19 mouse cellular contexts compared by ENCODE assay signal in the genomic region with DNA sequence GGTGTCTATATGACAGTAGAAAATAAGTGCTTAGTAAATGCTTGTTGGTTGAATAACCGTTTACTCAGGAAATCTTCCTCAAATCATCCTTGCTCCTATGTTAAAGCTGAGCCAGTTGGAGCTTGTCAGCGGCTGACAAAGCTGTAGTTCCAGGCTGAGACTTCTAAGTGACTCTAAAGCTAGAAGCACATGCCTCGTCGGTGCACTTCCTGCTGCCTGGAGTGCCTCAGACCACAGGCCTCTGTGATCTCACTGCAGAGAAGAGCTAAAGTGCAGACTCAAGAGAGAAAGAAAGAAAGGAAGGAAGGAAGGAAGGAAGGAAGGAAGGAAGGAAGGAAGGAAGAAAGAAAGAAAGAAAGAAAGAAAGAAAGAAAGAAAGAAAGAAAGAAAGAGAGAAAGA.
A peak's percentile ranks its signal among the peaks of the same experiment; 100 is the strongest.
DNase-seq lines count a peak whose midpoint lies in the region; ATAC-seq and TF ChIP-seq lines count a peak whose summit lies in the region.
"Had no signal": no experiment of that assay in that cellular context is flagged by ENCODE, and none has a peak within 500 bp of the region (broad histone marks: within the 10 kb centered on the region; RNA-seq: fewer than 3 reads in every experiment).

No protein-coding gene starts in this region.

- H3K36me3 ChIP-seq in forebrain, embryonic 12.5 days (replicated peaks) = no peaks in the 10 kb centered on the region
- no peaks in the 10 kb centered on the region for H3K36me3 ChIP-seq in forebrain, embryonic 11.5 days (ENCODE audit: control insufficient read depth, insufficient read depth, low read length)
- H3K36me3 ChIP-seq in midbrain, postnatal 0 days (ENCODE audit: insufficient read depth, low read length) = no peaks in the 10 kb centered on the region
- H3K36me3 ChIP-seq: embryonic facial prominence, embryonic 12.5 days; heart, embryonic 13.5 days; hindbrain, embryonic 15.5 days had no signal

- H3K9ac ChIP-seq in forebrain, embryonic 12.5 days = no peak overlapping the region
- no peak overlapping the region for H3K9ac ChIP-seq in forebrain, embryonic 11.5 days (ENCODE audit: low read length)
- no peak overlapping the region for H3K9ac ChIP-seq in midbrain, postnatal 0 days (replicated peaks; ENCODE audit: low read length, poor library complexity, severe bottlenecking)
- H3K9ac ChIP-seq: embryonic facial prominence, embryonic 12.5 days; forebrain, embryonic 13.5 days; forebrain, postnatal 0 days; heart, embryonic 13.5 days; hindbrain, embryonic 15.5 days had no signal

- H3K9me3 ChIP-seq in forebrain, embryonic 12.5 days = no peaks in the 10 kb centered on the region
- no peaks in the 10 kb centered on the region for H3K9me3 ChIP-seq in forebrain, embryonic 11.5 days (ENCODE audit: control insufficient read depth, low read length)
- no peaks in the 10 kb centered on the region for H3K9me3 ChIP-seq in midbrain, postnatal 0 days (ENCODE audit: low read length)
- H3K9me3 ChIP-seq: embryonic facial prominence, embryonic 12.5 days; forebrain, embryonic 13.5 days; heart, embryonic 13.5 days; hindbrain, embryonic 15.5 days had no signal

- no peak for TF ChIP-seq CTCF in midbrain, postnatal 0 days (IDR thresholded peaks at IDR 0.05)

- no peaks in the 10 kb centered on the region for H3K4me1 ChIP-seq in forebrain, embryonic 12.5 days
- H3K4me1 ChIP-seq in forebrain, embryonic 11.5 days (replicated peaks; ENCODE audit: control insufficient read depth, insufficient read depth, low read length) = no peaks in the 10 kb centered on the region
- no peaks in the 10 kb centered on the region for H3K4me1 ChIP-seq in midbrain, postnatal 0 days (ENCODE audit: insufficient read depth, low read length)
- H3K4me1 ChIP-seq: forebrain, embryonic 13.5 days had no signal

- peak; percentile 65 for ATAC-seq in CD4-positive, CD25-positive, alpha-beta regulatory T cell, adult 4 months
- no peak for ATAC-seq in forebrain, embryonic 12.5 days (ENCODE audit: low FRiP score)
- ATAC-seq in forebrain, embryonic 11.5 days (replicated peaks; ENCODE audit: low FRiP score) = no peak
- no peak for ATAC-seq in midbrain, postnatal 0 days (ENCODE audit: low FRiP score)
- ATAC-seq: forebrain, embryonic 13.5 days; forebrain, postnatal 0 days had no signal

- DNase-seq in thymus, postnatal 25 days = peak; percentile 13
- no peak for DNase-seq in thymus, adult 18-20 months
- peak; percentile 46 for DNase-seq in naive thymus-derived CD4-positive, alpha-beta T cell, adult 2 months (ENCODE audit: low read depth)
- DNase-seq in forebrain, embryonic 11.5 days (ENCODE audit: low spot score) = no peak
- no peak for DNase-seq in midbrain, postnatal 0 days (ENCODE audit: low spot score)
- DNase-seq: adrenal gland, postnatal 10 days; B cell, adult 2 months; cerebellum, adult 11 months; cerebellum, adult 9-10 months; cerebellum, postnatal 25 days; forebrain, postnatal 0 days; gastrocnemius, postnatal 14 days; heart, postnatal 36 days had no signal

- no peak overlapping the region for H3K4me3 ChIP-seq in forebrain, embryonic 12.5 days (replicated peaks)
- no peak overlapping the region for H3K4me3 ChIP-seq in forebrain, embryonic 11.5 days (ENCODE audit: low read depth, low read length)
- no peak overlapping the region for H3K4me3 ChIP-seq in midbrain, postnatal 0 days (ENCODE audit: low read depth, low read length)
- H3K4me3 ChIP-seq: embryonic facial prominence, embryonic 12.5 days; forebrain, embryonic 13.5 days; heart, embryonic 13.5 days; hindbrain, embryonic 15.5 days had no signal

- WGBS in forebrain, embryonic 12.5 days = 73% methylated on average over 4 of the region's 4 CpGs
- WGBS in forebrain, embryonic 11.5 days = 86% methylated on average over 4 of the region's 4 CpGs
- WGBS in midbrain, postnatal 0 days = 76% methylated on average over 4 of the region's 4 CpGs

- no peak overlapping the region for H3K4me2 ChIP-seq in forebrain, embryonic 12.5 days
- H3K4me2 ChIP-seq in forebrain, embryonic 11.5 days (ENCODE audit: low read depth, low read length, severe bottlenecking) = no peak overlapping the region
- H3K4me2 ChIP-seq in midbrain, postnatal 0 days (ENCODE audit: low read depth, low read length, poor library complexity, severe bottlenecking) = no peak overlapping the region
- H3K4me2 ChIP-seq: embryonic facial prominence, embryonic 12.5 days; forebrain, embryonic 13.5 days; heart, embryonic 13.5 days; hindbrain, embryonic 15.5 days had no signal

- H3K27ac ChIP-seq in forebrain, embryonic 12.5 days = no peak overlapping the region
- no peak overlapping the region for H3K27ac ChIP-seq in forebrain, embryonic 11.5 days (ENCODE audit: low read depth, low read length)
- no peak overlapping the region for H3K27ac ChIP-seq in midbrain, postnatal 0 days (ENCODE audit: low read depth, low read length)
- H3K27ac ChIP-seq: embryonic facial prominence, embryonic 12.5 days; forebrain, embryonic 13.5 days; heart, embryonic 13.5 days; hindbrain, embryonic 15.5 days had no signal

- no peaks in the 10 kb centered on the region for H3K27me3 ChIP-seq in forebrain, embryonic 12.5 days
- no peaks in the 10 kb centered on the region for H3K27me3 ChIP-seq in forebrain, embryonic 11.5 days (ENCODE audit: control insufficient read depth, insufficient read depth, low read length)
- no peaks in the 10 kb centered on the region for H3K27me3 ChIP-seq in midbrain, postnatal 0 days (ENCODE audit: insufficient read depth, low read length)
- H3K27me3 ChIP-seq: embryonic facial prominence, embryonic 12.5 days; forebrain, embryonic 13.5 days; hindbrain, embryonic 15.5 days had no signal

Comparison
In these comparisons a context has a peak if more than half of its experiments do, and no peak if none do; other contexts are left out.
1. DNase-seq: peak in thymus, postnatal 25 days (single experiment) and naive thymus-derived CD4-positive, alpha-beta T cell, adult 2 months (single experiment); none in thymus, adult 18-20 months (0 of 2), forebrain, embryonic 11.5 days (single experiment) and midbrain, postnatal 0 days (single experiment).